Mouse (Mus musculus) lung, embryonic 15.5 days (tissue): Measurements from ENCODE around the gene D130043K22Rik. TPM values are rescaled to one million over a fixed set of nuclear protein-coding genes. Genes with fewer than 3 reads are reported as not detected.
"Not testable (repeated sequence)": the region's sequence is repeated elsewhere in the genome, so short reads cannot be mapped to it uniquely, and the experiment has no call there.

ENCODE experiments used
- ATAC-seq: fragments of 200-750 bp; cut with Nextera tagmentation; 2 replicates; pipeline ENCODE4 v1.8.0; 2017; ENCODE audit warnings: moderate number of reproducible peaks, borderline replicate concordance; ENCODE audit not compliant: low FRiP score, low TSS enrichment; ENCODE audit errors: extremely low read depth
- H3K27ac ChIP-seq: fragments of 300-500 bp; sonication (generic); 2 replicates; pipeline ENCODE4 v1.5.1; 2015; ENCODE audit warnings: moderate library complexity, mild to moderate bottlenecking, inconsistent platforms
- H3K27me3 ChIP-seq: fragments of 300-500 bp; sonication (generic); 2 replicates; pipeline ENCODE4 v1.6.1; 2015; ENCODE audit warnings: inconsistent platforms
- H3K36me3 ChIP-seq: fragments of 300-500 bp; sonication (generic); 2 replicates; pipeline ENCODE4 v1.6.1; 2015; ENCODE audit warnings: inconsistent platforms
- H3K4me1 ChIP-seq: fragments of 300-500 bp; sonication (generic); 2 replicates; pipeline ENCODE4 v1.6.1; 2015; ENCODE audit warnings: inconsistent platforms
- H3K4me2 ChIP-seq: fragments of 300-500 bp; sonication (generic); 2 replicates; pipeline ENCODE4 v1.6.1; 2015; ENCODE audit warnings: inconsistent platforms, mild to moderate bottlenecking, moderate library complexity
- H3K4me3 ChIP-seq: fragments of 300-500 bp; sonication (generic); 2 replicates; pipeline ENCODE4 v1.5.1; 2015; ENCODE audit warnings: mild to moderate bottlenecking, inconsistent platforms
- H3K9ac ChIP-seq: fragments of 300-500 bp; sonication (generic); 2 replicates; pipeline ENCODE4 v1.6.1; 2015; ENCODE audit warnings: inconsistent platforms
- H3K9me3 ChIP-seq: fragments of 300-500 bp; sonication (generic); 2 replicates; pipeline ENCODE4 v1.6.1; 2016; ENCODE audit warnings: inconsistent platforms
- WGBS: fragments of 180-500 bp; shearing (Covaris S2); methylation state at CpG from one replicate; pipeline ENCODE4 v1.1.7; 2015; 5-methylcytosine and 5-hydroxymethylcytosine counted together
- polyA plus RNA-seq: library from polyadenylated mRNA; unstranded; fragments of >200 nt; fragmentation: Nextera tagmentation; extraction: Ambion mirVana; gene quantifications from 2 replicates; pipeline ENCODE4 v1.2.1, GENCODE M21; 2015

Gene D130043K22Rik
- polyA plus RNA-seq, 1 experiment from 2014 or later = 0.25 TPM

DNA sequence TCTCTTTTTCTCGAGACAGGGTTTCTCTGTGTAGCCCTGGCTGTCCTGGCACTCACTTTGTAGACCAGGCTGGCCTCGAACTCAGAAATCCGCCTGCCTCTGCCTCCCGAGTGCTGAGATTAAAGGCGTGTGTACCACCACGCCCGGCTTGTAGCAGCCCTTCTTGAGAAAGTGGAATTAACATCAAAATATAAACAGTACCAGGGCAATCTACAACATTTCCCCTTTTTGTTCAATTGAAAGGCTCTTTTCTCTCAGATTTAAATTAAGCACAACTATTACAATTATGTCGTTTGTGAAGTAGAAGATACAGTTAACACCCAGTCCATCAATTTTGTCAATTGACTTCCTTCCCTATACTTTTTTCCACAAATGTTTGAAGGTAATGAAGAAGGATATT lies 7.2 kb upstream of the D130043K22Rik start:
- H3K9ac ChIP-seq, ATAC-seq, H3K27me3 ChIP-seq, H3K27ac ChIP-seq, H3K4me3 ChIP-seq, H3K9me3 ChIP-seq, H3K4me2 ChIP-seq: not testable (repeated sequence)
- Histone ChIP-seq H3K4me1 (peaks cover 13% of the 10 kb centered on the region), H3K36me3 (peaks cover 22% of the 10 kb centered on the region)
- 88% methylated on average over 8 of the region's 8 CpGs for WGBS

DNA sequence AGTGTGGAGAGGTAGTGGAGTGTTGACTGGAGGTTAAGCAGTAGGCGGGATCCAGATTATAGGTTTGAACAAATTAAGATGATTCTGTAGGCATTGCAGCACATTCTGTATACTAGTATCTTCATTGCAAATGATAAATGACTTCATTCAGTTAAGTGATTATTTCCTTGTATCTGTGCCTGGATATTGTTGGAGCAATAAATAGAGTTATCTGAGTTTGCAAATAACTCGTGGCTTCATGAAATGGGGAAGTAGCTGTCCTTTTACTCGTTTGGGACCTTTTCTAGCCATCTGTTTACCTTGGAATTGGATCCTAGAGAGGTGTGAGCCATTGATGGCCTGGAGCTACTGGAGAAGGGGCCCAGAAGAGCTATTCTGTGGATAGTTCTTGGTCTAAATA lies 5.1 kb upstream of the D130043K22Rik start:
- WGBS = 68% methylated on average over 3 of the region's 3 CpGs
- H3K4me1 ChIP-seq = peaks cover 2% of the 10 kb centered on the region
- no peaks in the 10 kb centered on the region for H3K9me3 ChIP-seq
- no peak for ATAC-seq
- no peak overlapping the region for H3K9ac ChIP-seq
- no peaks in the 10 kb centered on the region for H3K27me3 ChIP-seq
- no peak overlapping the region for H3K4me3 ChIP-seq
- no peak overlapping the region for H3K4me2 ChIP-seq
- no peak overlapping the region for H3K27ac ChIP-seq
- peaks cover 22% of the 10 kb centered on the region for H3K36me3 ChIP-seq

- no peak overlapping the region for H3K4me3 ChIP-seq
- H3K27ac ChIP-seq = no peak overlapping the region
- H3K9ac ChIP-seq = no peak overlapping the region
- 73% methylated on average over 3 of the region's 3 CpGs for WGBS
- H3K4me2 ChIP-seq = no peak overlapping the region
- H3K36me3 ChIP-seq = peaks cover 19% of the 10 kb centered on the region
- no peaks in the 10 kb centered on the region for H3K27me3 ChIP-seq
- H3K9me3 ChIP-seq = no peaks in the 10 kb centered on the region
- H3K4me1 ChIP-seq = peaks cover 5% of the 10 kb centered on the region
- ATAC-seq = no peak
Measured at GRCm38 (mm10) chr13:24841702-24842101, 3.2 kb upstream of the D130043K22Rik start.

- 56% methylated on average over 4 of the region's 4 CpGs for WGBS
- Histone ChIP-seq H3K36me3 (no peaks in the 10 kb centered on the region), H3K4me1 (peaks cover 5% of the 10 kb centered on the region), H3K4me3 (no peak overlapping the region), H3K27me3 (no peaks in the 10 kb centered on the region), H3K9me3 (no peaks in the 10 kb centered on the region), H3K4me2 (no peak overlapping the region), H3K27ac (no peak overlapping the region), H3K9ac (no peak overlapping the region)
- no peak for ATAC-seq
Measured at GRCm38 (mm10) chr13:24849318-24849717, 4.4 kb downstream of the D130043K22Rik start.

- no peak for ATAC-seq
- H3K36me3 ChIP-seq = no peaks in the 10 kb centered on the region
- H3K4me1 ChIP-seq = no peaks in the 10 kb centered on the region
- no peaks in the 10 kb centered on the region for H3K9me3 ChIP-seq
- no peak overlapping the region for H3K4me2 ChIP-seq
- no peak overlapping the region for H3K27ac ChIP-seq
- no peaks in the 10 kb centered on the region for H3K27me3 ChIP-seq
- H3K4me3 ChIP-seq = no peak overlapping the region
- 68% methylated on average over 2 of the region's 2 CpGs for WGBS
- no peak overlapping the region for H3K9ac ChIP-seq
Measured at GRCm38 (mm10) chr13:24851989-24852388, 7.1 kb downstream of the D130043K22Rik start.

- Histone ChIP-seq H3K9ac (no peak overlapping the region), H3K4me2 (no peak overlapping the region), H3K36me3 (no peaks in the 10 kb centered on the region), H3K27me3 (no peaks in the 10 kb centered on the region), H3K4me1 (no peaks in the 10 kb centered on the region), H3K4me3 (no peak overlapping the region), H3K27ac (no peak overlapping the region), H3K9me3 (no peaks in the 10 kb centered on the region)
- ATAC-seq = no peak
- WGBS = 81% methylated on average over 3 of the region's 3 CpGs
Measured at GRCm38 (mm10) chr13:24852570-24852969, 7.6 kb downstream of the D130043K22Rik start.

DNA sequence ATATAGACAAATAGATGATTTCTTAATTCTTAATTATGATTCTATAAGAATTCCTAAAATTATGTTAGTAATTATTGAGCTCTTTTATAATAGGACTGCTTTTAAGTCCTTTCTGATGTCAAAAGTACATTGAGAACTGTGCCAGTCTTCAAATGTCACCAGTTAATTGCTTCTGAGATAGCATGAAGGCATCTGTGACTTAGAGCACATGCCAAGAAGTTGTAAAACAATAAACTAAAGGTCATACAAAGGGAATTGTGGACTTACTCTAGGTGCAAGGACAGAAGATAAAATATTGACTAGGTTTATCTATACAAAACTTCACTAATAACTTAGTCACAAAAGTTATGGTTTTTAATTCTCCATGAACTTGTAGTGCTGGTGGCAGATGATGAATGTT lies 14.2 kb downstream of the D130043K22Rik start:
- ATAC-seq = no peak

DNA sequence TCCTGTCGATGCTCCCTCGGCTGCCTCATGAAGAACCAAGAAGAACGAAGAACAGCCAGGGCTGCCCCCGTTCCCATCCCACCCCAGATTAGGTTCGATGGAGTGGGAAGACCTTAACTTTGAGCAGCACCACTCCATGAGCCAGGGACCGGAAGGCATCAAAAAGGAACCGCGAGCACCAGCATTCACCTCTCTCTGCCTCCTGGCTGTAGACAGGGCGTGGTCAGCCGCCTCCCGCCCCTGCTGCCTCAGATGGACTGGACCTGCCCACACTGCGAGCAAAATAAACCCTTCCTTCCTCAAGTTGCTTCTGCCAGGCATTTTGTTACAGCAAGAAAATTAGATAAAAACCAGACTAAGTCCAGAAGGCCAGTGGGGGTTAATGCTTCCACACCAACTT lies 16.1 kb downstream of the D130043K22Rik start:
- no peaks in the 10 kb centered on the region for H3K9me3 ChIP-seq
- H3K36me3 ChIP-seq = no peaks in the 10 kb centered on the region
- H3K4me1 ChIP-seq = peaks cover 5% of the 10 kb centered on the region; the same call in 1 of the 2 replicates
- ATAC-seq = no peak
- no peaks in the 10 kb centered on the region for H3K27me3 ChIP-seq
- H3K9ac ChIP-seq = no peak overlapping the region
- no peak overlapping the region for H3K4me2 ChIP-seq
- no peak overlapping the region for H3K27ac ChIP-seq
- 64% methylated on average over 12 of the region's 12 CpGs for WGBS
- no peak overlapping the region for H3K4me3 ChIP-seq

More for the DNA sequence above, 14.2 kb downstream of the D130043K22Rik start:
- Histone ChIP-seq H3K4me2 (no peak overlapping the region), H3K4me1 (peaks cover 5% of the 10 kb centered on the region; the same call in 1 of the 2 replicates), H3K27ac (no peak overlapping the region), H3K36me3 (no peaks in the 10 kb centered on the region), H3K9ac (no peak overlapping the region), H3K27me3 (no peaks in the 10 kb centered on the region), H3K9me3 (no peaks in the 10 kb centered on the region), H3K4me3 (no peak overlapping the region)

- 35% methylated on average over 7 of the region's 7 CpGs for WGBS
- no peak for ATAC-seq
- H3K9me3 ChIP-seq = no peaks in the 10 kb centered on the region
- peaks cover 9% of the 10 kb centered on the region; the same call in 1 of the 2 replicates for H3K4me1 ChIP-seq
- H3K27ac ChIP-seq = no peak overlapping the region
- H3K27me3 ChIP-seq = no peaks in the 10 kb centered on the region
- H3K4me2 ChIP-seq = no peak overlapping the region
- no peak overlapping the region for H3K9ac ChIP-seq
- H3K4me3 ChIP-seq = no peak overlapping the region
- no peaks in the 10 kb centered on the region for H3K36me3 ChIP-seq
Measured at GRCm38 (mm10) chr13:24862021-24862420, 17.1 kb downstream of the D130043K22Rik start.

- WGBS = 55% methylated on average over 7 of the region's 7 CpGs
- Histone ChIP-seq H3K4me2 (no peak overlapping the region), H3K4me3 (no peak overlapping the region), H3K9ac (no peak overlapping the region), H3K36me3 (no peaks in the 10 kb centered on the region), H3K4me1 (peaks cover 9% of the 10 kb centered on the region; the same call in 1 of the 2 replicates), H3K27ac (no peak overlapping the region), H3K27me3 (no peaks in the 10 kb centered on the region), H3K9me3 (no peaks in the 10 kb centered on the region)
- ATAC-seq = no peak
Measured at GRCm38 (mm10) chr13:24862520-24862919, 17.6 kb downstream of the D130043K22Rik start.

GRCm38 (mm10) chr13:24866430-24867402 lies 21.8 kb downstream of the D130043K22Rik start:
- Histone ChIP-seq H3K4me1 (peaks cover 7% of the 10 kb centered on the region; the same call in 1 of the 2 replicates), H3K36me3 (no peaks in the 10 kb centered on the region), H3K27ac (no peak overlapping the region), H3K4me3 (no peak overlapping the region), H3K27me3 (no peaks in the 10 kb centered on the region), H3K9me3 (no peaks in the 10 kb centered on the region), H3K9ac (no peak overlapping the region), H3K4me2 (no peak overlapping the region)
- no peak for ATAC-seq
- 42% methylated on average over 9 of the region's 9 CpGs for WGBS

DNA sequence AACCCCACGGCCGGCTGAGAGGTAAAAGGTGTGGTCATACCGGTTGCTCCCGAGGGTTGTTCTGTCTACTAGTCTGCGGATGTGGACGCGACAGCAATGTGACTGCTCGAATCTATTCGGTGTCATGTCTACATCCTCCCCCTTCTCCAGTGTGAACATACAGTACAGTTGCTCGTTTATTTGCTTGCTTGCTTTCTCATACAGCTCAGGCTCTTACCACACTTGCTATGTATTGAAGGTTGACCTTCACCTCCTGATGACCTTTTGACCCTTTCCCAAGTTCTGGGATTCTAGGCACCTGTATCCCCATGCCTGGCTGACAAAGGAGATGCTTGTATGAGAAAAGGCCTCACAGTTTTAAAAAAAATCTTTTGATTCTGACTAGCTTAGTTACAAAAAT lies 22.9 kb downstream of the D130043K22Rik start:
- Histone ChIP-seq H3K4me1 (0 out of 2 replicates have a peak, but pooled peaks cover 4% of the 10 kb centered on the region), H3K27ac (no peak overlapping the region), H3K36me3 (no peaks in the 10 kb centered on the region), H3K9me3 (no peaks in the 10 kb centered on the region), H3K27me3 (no peaks in the 10 kb centered on the region), H3K9ac (no peak overlapping the region), H3K4me3 (no peak overlapping the region), H3K4me2 (no peak overlapping the region)
- WGBS = 80% methylated on average over 10 of the region's 10 CpGs
- no peak for ATAC-seq
